Mouse (Mus musculus) c-Kit-negative CD71-positive TER-119-positive erythroid progenitor cells, embryonic 14.5 days (primary cell): ENCODE results near the gene Kcnmb4.

Experiments used
- DNase-seq: peaks from one replicate; pipeline ENCODE4 v3.0.0-alpha.2; 2013; ENCODE audit warnings: low read depth, low spot score

The Kcnmb4 gene

DNA sequence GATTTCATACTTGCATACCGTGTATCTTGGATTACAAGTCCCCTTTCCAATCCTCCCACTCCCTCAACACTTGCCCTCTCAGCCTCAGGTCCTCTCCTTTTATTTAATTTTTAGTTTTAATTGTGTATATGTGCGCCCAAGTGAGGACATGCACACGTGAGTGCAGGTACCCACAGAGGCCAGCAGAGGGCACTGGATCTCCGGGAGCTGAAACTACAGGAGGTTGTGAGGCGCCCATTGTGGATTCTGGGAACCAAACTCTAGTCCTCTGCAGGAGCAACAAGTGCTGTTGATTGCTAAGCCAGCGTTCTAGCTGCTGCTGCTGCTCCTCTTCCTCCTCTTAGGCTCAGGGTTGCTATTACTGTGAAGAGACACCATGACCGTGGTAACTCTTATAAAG, 20.9 kb downstream of the Kcnmb4 start:
- DNase-seq: no peak

DNA sequence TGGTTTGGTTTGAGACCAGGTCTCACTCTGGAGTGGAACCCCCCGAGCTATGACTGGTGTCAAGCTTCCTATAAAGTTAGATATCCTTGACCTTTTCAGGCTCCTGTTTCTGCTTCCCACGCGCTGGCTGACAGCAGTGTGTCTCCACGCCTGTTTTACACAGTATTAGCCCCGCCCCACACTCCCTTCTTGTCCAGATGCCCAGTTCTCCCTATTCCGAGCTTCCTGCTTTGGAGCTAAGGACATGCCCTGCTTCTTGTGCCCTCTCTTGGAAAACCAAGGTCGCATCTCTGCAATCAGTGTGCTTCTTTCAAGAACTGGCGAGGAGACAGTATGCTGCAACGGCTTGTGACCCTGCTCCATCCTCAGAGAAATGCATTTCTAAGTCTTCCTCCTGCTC, 23.1 kb downstream of the Kcnmb4 start:
- DNase-seq: no peak

DNA sequence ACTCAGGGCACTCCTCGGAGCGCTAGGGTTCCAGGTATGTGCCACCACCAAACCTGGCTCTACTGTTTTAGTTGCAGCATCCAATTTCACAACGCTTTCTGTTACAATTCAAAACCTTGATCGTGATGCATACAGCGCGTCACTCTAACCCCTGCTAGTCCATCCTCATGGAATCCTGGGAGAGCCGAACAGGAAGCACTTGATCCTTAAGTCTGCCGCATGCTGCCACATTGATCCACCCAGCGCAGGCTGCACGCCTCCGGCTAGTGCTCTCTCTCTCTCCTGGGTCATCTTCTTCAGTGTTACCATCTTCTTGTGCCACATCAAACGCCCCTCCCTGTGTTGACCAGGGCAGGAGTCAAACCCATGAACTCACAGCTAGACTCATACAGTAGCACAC, 25.5 kb downstream of the Kcnmb4 start:
- no peak for DNase-seq

DNA sequence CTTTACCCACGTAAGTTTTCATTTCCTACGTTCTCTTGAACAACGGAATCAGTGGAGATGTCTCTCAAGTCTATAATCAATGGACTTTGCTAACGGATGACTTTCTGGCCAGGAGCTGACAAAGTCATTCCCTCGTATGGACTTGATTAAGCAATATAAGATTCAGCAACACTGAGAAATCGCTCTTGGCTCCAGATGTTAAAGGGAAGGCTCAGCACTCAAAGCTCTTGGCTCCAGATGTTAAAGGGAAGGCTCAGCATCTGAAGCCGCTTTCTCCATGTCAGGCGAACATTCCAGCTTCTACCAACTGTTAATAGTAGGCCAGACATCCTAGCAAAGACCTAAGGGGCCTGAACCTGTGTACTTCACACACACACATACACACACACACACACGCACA, 26.5 kb downstream of the Kcnmb4 start:
- no peak for DNase-seq

DNA sequence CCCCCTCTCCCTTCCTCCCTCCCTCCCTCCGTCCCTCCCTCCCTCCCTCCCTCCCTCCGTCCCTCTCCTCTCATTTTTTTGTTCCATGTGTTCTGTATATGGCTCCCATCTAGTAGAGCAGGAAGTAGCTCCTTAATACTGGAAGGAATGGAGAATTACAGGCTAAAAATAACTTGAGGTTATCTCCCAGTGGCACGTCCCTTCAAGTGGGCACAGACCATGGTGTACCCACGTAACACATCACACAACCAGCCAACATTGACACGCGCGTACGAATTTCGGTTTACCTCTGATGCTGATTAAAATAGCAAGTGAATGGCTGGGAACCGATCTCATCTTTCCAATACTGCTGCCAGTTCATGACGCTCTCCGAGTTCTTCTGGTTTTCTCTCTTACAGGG, 27.6 kb downstream of the Kcnmb4 start:
- no peak for DNase-seq

DNA sequence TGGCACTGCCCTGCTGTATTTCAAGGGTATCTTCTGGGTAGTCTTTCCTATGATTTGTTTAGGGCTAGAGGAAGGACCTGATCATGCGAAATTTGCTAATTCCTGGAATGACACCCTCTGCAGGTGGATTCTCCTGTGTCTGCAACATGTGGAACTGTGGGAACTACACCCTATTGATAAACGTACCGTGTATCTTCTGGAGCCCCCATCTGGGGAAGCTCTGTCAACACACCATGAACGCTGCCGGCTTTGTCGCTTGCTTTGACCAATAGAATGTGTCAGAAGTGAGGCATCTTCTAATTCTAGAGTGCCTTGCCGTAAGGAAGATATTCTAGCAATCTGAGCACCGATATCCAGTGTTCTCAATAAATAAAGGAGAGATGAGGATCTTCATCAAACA, 28.9 kb downstream of the Kcnmb4 start:
- DNase-seq: no peak

DNA sequence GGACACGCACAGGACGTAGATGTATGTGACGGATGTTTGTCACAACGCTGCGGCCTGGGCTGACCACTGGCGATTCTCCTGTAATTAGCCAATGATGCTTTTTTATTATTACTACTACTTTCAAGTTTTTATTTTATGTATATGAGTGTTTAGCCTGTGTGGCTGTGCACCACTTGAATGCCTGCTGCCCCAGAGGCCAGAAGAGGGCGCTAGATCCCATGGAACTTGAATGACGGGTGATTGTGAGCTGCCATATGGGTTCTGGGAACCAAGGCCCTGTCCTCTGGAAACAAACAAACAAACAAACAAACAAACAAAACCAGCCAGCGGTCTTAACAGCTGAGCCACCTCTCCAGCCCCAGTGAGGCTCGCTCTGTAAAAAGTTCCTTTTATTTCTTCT, 29.3 kb downstream of the Kcnmb4 start:
- DNase-seq: no peak

DNA sequence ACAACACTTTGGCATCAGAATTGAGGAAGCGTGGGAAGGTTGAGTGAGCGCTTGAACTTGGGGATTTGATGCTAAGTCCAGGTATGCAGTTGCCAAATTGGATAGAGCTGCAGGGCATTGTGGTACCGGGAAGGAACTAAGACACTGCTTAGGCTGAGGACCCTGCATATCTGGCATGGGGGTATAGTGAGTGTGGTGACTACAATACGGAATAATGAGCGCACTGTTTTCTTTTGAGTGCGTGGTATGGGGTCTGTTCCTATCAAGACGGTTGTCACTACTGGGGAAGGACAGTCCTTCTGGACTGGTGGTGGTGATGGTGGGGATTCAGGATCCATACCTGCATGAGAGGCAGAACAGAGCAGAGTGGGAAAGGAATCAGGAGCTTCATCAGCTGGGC, 32.7 kb downstream of the Kcnmb4 start:
- no peak for DNase-seq

DNA sequence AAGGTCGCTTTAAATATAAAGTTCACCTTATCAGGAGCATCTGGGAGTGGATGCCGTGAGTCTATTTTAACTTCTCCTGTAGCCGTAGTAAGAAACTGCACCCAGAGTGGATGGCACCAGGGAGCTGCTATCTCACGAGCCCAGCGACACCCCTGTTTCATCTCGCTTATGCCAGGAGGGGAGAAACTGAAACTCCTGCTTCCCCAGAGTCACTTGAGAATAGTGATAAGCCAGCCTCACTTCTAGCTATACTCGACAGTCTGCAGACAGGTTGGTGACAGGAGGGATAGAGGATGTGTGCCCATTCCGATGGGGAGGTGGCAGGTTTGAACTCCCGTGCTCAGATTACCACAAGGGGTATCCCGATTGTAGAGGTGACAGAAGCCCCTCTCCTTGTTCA, 33.6 kb downstream of the Kcnmb4 start:
- DNase-seq: no peak

DNA sequence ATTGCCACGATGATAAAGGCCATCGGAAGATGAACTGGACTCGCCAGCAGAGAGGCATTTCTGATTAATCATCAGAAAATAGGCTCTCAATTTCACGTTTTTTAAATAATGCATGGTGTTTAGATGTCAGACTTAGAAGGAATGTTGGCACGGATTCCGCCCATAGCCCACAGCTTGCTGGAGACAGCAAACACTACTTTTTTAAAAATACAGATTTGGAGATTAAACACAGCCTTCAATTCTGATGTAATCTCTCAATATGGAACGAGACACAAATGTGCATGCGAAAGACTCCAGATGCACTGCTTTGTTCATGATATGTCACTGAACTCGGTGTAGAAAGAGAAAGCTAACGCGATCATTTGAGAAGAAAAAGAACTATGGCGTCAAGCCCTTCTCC, 38.2 kb downstream of the Kcnmb4 start:
- no peak for DNase-seq

DNA sequence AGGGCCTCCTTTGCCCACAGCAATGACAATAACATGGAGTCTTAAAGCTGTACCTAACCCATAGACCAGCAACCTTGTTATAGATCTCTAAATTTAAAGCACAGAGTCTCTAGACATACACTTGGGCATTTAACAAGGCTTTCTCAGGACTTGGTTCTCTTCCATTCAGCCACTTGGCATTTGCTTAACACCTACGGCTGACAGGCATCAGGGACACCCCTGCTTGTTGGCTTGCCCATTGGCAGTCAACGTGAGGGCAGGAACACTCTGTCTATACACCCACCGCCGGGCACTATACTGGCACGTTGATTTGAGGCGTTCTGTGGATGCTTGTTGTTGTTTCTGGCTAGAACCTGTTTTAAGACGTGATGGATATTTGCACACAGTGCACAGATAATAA, 41.3 kb downstream of the Kcnmb4 start:
- no peak for DNase-seq

DNA sequence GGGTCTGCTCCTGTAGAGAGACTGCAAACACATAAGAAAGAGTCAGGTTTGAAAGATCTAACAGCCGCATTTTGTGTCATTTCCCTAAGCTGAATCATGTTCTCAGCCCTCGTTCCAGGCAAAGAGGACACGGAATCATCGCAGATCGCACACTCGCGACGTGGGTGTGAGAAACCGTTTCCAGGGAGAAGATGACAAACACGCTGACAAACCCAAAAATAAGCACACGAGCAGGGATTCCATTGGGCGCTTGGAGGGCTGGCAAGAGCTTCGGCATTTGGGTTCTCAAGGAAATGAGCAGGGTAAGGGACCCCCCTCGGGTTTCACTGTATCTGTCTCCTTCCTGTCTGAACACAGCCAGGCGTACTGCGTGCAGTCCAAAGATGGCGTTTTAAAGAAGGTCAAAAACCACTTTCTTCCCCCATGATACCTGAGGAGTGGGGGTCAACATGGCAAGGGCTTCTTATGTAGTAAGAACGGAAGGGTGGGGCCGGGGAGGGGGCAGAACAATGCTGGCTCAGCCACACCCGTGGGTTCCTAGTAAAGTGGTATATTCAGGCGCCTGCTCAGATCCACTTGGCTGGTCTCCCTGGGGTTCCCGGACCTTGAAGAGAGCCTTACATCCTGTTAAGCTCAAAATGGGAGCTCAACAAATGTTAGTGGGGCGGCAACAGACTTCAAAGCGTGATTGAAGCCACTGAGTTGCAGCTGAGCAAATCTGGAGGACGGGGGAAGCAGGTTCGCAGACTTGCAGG, 45.5 kb downstream of the Kcnmb4 start:
- DNase-seq: no peak

DNA sequence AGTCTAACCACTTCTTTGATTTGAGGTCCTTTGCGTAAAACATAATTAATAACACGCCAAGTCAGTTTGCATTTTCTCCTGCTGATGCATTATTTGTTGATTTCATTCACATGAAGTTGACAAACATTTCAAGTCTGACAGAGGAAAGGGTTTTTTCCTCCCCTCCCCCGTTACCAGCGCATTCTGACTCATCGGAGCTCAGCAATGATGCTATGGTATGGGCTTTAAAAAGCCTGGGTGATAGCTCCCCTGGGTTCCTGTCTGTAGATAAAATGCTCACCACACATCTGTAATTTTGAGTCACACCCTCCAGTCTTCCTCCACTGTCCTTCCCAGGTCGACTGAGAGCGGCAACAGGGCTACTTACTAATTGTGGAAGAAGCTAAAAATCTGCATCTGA, 47.5 kb downstream of the Kcnmb4 start:
- no peak for DNase-seq

DNA sequence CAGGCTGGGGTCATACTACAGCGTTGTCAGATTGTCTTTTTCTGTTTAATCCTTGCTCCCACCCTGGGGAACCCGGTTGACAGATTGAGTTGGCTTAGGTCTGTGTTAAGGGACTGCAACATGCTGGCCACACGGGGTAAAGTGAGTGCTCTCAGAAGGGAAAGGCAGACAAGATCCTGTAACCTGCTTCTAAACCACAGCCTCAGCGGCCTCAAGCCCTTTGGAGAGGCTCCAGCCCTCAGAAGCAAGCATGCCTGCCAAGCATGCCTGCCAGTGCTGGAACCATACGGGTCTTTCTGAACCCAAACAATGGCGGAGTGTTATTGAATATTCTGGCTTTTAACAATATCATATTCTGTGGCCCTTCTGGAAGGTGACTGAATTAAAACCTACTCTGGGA, 48.8 kb downstream of the Kcnmb4 start:
- DNase-seq: no peak

DNA sequence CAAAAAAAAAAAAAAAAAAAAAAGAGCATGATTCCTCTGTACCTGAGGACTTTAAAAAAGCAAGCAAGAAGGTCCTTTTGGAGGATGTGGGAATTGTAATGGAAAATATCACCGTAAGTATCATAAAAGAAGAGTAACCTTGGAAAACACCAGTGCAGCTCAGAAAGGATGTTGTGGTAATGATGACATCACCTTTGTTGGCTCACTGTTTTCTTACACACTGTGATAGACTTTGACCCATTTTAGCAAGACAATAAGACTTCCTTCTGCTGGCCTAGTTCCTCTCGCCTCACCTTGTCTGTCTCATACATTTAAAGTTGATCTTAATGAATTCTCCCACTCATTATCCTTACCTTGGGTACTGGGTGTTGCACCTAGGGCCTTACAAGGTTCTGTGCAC, 51.1 kb downstream of the Kcnmb4 start:
- no peak for DNase-seq

DNA sequence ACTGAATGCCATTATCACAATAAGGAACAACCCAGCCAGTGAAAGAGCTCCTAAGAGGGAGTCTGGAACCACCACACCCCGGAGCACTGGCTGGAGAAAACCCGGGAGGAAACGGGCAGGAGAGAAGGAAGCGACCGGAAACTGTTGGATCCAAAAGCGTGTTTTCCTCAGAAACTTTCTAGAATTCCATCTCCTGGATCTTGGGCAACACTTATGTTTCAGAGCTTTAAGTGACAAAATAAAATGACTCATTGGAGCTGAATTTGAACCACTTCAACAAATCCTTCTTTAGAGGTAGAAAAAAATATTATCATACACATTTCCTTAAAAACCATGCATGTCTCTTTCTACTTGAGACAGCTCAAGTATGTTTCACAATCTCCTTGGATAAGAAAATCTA, 52.7 kb downstream of the Kcnmb4 start:
- DNase-seq: no peak

DNA sequence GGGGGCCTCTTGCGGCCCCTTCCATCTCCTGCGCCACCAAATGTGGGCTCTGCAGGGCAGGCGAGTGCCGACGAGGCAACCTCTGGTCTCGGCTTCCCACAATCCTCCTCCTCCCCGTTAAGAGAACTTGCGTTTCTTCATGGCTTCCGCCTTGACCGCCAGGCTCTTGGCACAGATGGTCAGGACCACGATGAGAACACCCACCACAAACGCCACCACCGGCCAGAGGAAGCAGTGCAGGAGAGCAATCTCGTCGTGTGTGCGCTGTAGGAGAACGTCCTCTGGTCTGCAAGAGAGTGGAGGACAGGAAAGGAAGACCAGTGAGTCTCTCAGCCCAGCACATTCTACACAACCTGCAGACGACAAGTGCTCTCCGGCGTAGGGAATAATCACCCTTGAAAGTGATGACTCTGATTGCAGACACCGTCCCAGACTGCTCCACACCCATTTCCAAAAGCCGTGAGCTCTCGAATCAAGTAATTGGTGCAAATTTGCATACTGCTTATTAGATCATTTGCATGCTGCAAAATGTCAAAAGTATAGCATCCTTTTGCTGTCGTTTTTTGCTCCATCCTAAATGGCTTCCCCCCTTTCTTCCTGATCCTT, 55.5 kb downstream of the Kcnmb4 start:
- no peak for DNase-seq

DNA sequence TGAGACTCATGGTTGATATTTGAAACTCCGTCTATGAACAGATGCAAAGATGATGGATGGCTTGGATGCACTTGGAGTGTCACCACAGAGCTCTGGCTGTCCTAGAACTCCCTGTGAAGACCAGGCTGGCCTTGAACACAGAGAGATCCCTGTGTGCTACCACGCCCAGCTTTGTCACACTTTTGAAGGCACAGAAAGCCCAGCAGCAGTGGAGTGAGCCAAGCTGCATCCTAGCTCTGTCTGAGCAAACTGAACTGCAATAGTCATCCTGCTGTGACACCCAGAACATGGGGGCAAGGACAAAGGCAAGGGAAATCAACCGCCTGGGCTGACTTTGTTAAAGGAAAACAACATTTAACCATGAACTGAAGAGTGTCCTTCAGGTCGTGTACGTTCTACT, 57.0 kb downstream of the Kcnmb4 start:
- DNase-seq: no peak

DNA sequence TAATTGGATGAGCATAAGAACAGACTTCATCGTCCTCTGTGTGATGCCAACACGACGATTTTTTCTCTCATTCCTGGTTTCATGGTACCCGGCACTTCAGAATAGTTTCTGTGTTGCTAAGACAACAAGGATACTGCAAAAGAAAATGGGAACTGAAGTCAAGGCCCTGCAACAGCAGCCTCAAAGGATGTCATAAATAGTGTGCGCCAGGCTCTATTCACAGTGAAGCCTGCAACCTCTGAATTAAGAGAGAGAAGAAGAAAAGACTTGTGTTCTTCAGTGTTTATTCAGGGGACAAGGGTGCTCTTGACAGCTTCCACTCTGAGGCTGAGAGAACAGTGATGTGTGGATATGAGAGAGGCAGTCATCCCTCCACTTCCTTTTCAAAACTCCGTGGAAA, 57.5 kb downstream of the Kcnmb4 start:
- no peak for DNase-seq

DNA sequence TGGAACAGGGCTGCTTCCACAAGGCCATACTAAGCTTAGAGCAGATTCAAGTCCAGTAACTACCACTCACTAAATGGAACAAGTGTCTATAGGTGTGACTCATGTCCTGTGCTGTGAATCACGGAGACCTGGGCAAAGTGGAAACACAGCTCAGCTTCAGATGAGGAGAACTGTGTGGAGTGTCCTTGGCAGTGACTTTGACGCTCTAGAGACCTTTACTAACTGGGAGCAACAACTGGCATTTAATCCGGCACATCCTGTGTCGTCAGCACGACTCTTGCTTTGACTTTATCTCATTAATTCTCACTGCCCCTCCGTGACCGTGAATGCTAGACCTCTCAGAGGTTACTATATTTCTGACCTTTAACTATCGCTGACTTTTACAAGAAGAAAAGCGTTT, 62.9 kb downstream of the Kcnmb4 start:
- DNase-seq: no peak

DNA sequence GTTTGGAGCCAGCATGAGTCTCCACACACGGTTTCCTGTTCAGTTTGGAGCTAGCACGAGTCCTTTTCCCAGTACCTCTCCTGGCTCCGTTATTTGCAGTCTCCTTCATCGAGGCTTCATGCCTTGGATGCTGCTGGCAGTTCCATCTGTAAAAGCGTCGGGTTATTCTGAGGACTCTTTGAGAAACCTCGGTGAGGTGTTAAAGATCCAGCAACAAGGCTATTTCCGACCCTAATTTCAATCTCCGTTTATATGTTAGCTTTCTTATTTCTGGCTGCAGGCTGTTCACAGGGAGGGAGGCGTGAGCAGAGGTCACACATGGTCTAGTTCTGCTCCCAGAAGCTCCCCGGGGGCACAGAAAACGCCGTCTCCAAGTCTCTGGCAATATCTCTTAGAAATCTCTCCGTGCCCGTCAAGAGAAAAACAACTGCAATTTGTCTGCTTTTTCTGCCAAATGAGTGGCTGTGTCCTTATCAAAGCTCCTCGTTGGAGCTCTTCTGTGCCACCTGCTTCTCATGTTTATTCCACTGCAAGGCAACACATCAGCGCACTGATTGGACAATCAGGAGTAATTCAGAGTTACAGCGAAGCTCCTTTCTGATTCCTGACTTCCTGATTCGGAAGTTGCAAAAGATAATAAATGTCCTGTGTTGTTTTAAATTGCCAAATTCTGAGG, 65.9 kb downstream of the Kcnmb4 start:
- no peak for DNase-seq

DNA sequence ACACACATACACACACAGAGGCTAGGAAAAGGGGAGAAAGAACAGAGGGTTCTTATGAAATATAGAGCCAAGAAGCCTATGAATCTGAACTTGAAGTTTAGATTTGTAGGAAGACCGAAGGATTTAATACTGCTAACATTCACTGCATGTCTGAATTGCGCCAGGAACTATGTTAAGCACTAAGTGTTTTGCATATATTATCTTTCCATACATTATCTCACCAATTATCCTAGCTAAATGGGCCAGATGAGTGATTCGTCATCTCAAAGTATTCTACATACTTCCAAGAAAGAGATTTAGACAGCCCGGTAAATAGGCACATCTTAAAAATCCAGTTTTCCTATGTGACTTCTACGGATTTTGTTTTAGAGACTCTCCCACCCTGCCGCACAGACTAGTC, 68.7 kb downstream of the Kcnmb4 start:
- no peak for DNase-seq

DNA sequence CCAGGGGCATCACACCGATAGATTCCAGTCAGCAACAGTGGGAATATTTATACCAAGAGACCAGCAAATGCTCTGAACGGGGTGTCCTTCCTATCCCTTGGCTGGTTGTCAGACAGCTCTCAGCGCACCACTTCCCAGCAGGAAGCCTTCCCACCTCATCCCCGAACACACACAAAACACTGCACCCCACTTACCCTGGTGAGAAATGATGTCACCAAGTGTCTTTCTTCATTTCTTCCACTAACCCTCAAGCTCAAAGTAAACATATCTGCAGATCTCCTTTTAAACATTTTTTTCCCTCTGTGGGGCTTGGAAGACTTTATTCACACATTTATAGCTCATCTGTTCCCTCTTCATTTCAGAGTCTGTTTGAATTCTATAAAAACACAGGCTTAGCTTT, 70.0 kb downstream of the Kcnmb4 start:
- no peak for DNase-seq
